Mouse (Mus musculus): ENCODE data around the gene Cmtm8. TPM values are rescaled to one million over a fixed set of nuclear protein-coding genes. Genes with fewer than 3 reads are reported as not detected.

The Cmtm8 gene
- polyA plus RNA-seq, 1 experiment, result 4.2 TPM

GRCm38 (mm10) chr9:114751582-114751981 is 92.4 kb downstream of the Cmtm8 start:
- WGBS, result 78% methylated on average over 3 of the region's 3 CpGs
- no peak for DNase-seq
- Histone ChIP-seq H3K4me3 (replicated peaks; ENCODE audit: insufficient read depth, low read depth, low read length) (no peak overlapping the region), H3K27ac (ENCODE audit: insufficient read depth, low read length) (no peak overlapping the region), H3K27me3 (ENCODE audit: control insufficient read depth, insufficient read depth, low read length) (no peaks in the 10 kb centered on the region), H3K4me1 (ENCODE audit: control insufficient read depth, insufficient read depth, low read length) (0 out of 2 replicates have a peak, but pooled peaks cover 2% of the 10 kb centered on the region)
- TF ChIP-seq POLR2A (IDR thresholded peaks at IDR 0.05; ENCODE audit: borderline replicate concordance, insufficient read depth, low read length) (no peak), CTCF (IDR thresholded peaks at IDR 0.05; ENCODE audit: borderline replicate concordance, insufficient read depth, low read depth, low read length) (no peak)

GRCm38 (mm10) chr9:114747466-114747865 is 96.5 kb downstream of the Cmtm8 start:
- WGBS, result 73% methylated on average over 12 of the region's 12 CpGs
- Histone ChIP-seq H3K27me3 (ENCODE audit: control insufficient read depth, insufficient read depth, low read length) (no peaks in the 10 kb centered on the region), H3K4me3 (replicated peaks; ENCODE audit: insufficient read depth, low read depth, low read length) (no peak overlapping the region), H3K27ac (ENCODE audit: insufficient read depth, low read length) (no peak overlapping the region), H3K4me1 (ENCODE audit: control insufficient read depth, insufficient read depth, low read length) (0 out of 2 replicates have a peak, but pooled peaks cover under 1% of the 10 kb centered on the region)
- TF ChIP-seq CTCF (IDR thresholded peaks at IDR 0.05; ENCODE audit: borderline replicate concordance, insufficient read depth, low read depth, low read length), result no peak
- no peak for TF ChIP-seq POLR2A (IDR thresholded peaks at IDR 0.05; ENCODE audit: borderline replicate concordance, insufficient read depth, low read length)
- DNase-seq, result no peak

GRCm38 (mm10) chr9:114747012-114747411 is 96.9 kb downstream of the Cmtm8 start:
- no peak for DNase-seq
- Histone ChIP-seq H3K4me3 (replicated peaks; ENCODE audit: insufficient read depth, low read depth, low read length) (no peak overlapping the region), H3K27me3 (ENCODE audit: control insufficient read depth, insufficient read depth, low read length) (no peaks in the 10 kb centered on the region), H3K4me1 (ENCODE audit: control insufficient read depth, insufficient read depth, low read length) (no peaks in the 10 kb centered on the region), H3K27ac (ENCODE audit: insufficient read depth, low read length) (no peak overlapping the region)
- TF ChIP-seq CTCF (IDR thresholded peaks at IDR 0.05; ENCODE audit: borderline replicate concordance, insufficient read depth, low read depth, low read length), result no peak
- no peak for TF ChIP-seq POLR2A (IDR thresholded peaks at IDR 0.05; ENCODE audit: borderline replicate concordance, insufficient read depth, low read length)
- 59% methylated on average over 10 of the region's 10 CpGs for WGBS

- WGBS, result 38% methylated on average over 4 of the region's 4 CpGs
- H3K27ac ChIP-seq (ENCODE audit: insufficient read depth, low read length), result no peak overlapping the region
- DNase-seq, result no peak
Observed at GRCm38 (mm10) chr9:114745654-114746053, 98.3 kb downstream of the Cmtm8 start.

GRCm38 (mm10) chr9:114745163-114745562 is 98.8 kb downstream of the Cmtm8 start:
- Histone ChIP-seq H3K4me1 (ENCODE audit: control insufficient read depth, insufficient read depth, low read length) (no peaks in the 10 kb centered on the region), H3K4me3 (replicated peaks; ENCODE audit: insufficient read depth, low read depth, low read length) (no peak overlapping the region), H3K27me3 (ENCODE audit: control insufficient read depth, insufficient read depth, low read length) (no peaks in the 10 kb centered on the region), H3K27ac (ENCODE audit: insufficient read depth, low read length) (no peak overlapping the region)
- 91% methylated on average over 4 of the region's 4 CpGs for WGBS
- TF ChIP-seq CTCF (IDR thresholded peaks at IDR 0.05; ENCODE audit: borderline replicate concordance, insufficient read depth, low read depth, low read length) (no peak), POLR2A (IDR thresholded peaks at IDR 0.05; ENCODE audit: borderline replicate concordance, insufficient read depth, low read length) (no peak)
- DNase-seq, result no peak

More at GRCm38 (mm10) chr9:114745654-114746053, 98.3 kb downstream of the Cmtm8 start:
- TF ChIP-seq CTCF (IDR thresholded peaks at IDR 0.05; ENCODE audit: borderline replicate concordance, insufficient read depth, low read depth, low read length), result no peak
- TF ChIP-seq POLR2A (IDR thresholded peaks at IDR 0.05; ENCODE audit: borderline replicate concordance, insufficient read depth, low read length), result no peak
- H3K4me1 ChIP-seq (ENCODE audit: control insufficient read depth, insufficient read depth, low read length), result no peaks in the 10 kb centered on the region
- H3K4me3 ChIP-seq (replicated peaks; ENCODE audit: insufficient read depth, low read depth, low read length), result no peak overlapping the region
- no peaks in the 10 kb centered on the region for H3K27me3 ChIP-seq (ENCODE audit: control insufficient read depth, insufficient read depth, low read length)

- H3K4me1 ChIP-seq (ENCODE audit: control insufficient read depth, insufficient read depth, low read length), result no peaks in the 10 kb centered on the region
- no peaks in the 10 kb centered on the region for H3K27me3 ChIP-seq (ENCODE audit: control insufficient read depth, insufficient read depth, low read length)
- 81% methylated on average over 2 of the region's 2 CpGs for WGBS
- no peak overlapping the region for H3K4me3 ChIP-seq (replicated peaks; ENCODE audit: insufficient read depth, low read depth, low read length)
- TF ChIP-seq POLR2A (IDR thresholded peaks at IDR 0.05; ENCODE audit: borderline replicate concordance, insufficient read depth, low read length) (no peak), CTCF (IDR thresholded peaks at IDR 0.05; ENCODE audit: borderline replicate concordance, insufficient read depth, low read depth, low read length) (no peak)
- H3K27ac ChIP-seq (ENCODE audit: insufficient read depth, low read length), result no peak overlapping the region
- no peak for DNase-seq
Observed at GRCm38 (mm10) chr9:114742731-114743130, 101.2 kb downstream of the Cmtm8 start.

- no peak for TF ChIP-seq CTCF (IDR thresholded peaks at IDR 0.05; ENCODE audit: borderline replicate concordance, insufficient read depth, low read depth, low read length)
- no peak for TF ChIP-seq POLR2A (IDR thresholded peaks at IDR 0.05; ENCODE audit: borderline replicate concordance, insufficient read depth, low read length)
- Histone ChIP-seq H3K27ac (ENCODE audit: insufficient read depth, low read length) (no peak overlapping the region), H3K27me3 (ENCODE audit: control insufficient read depth, insufficient read depth, low read length) (no peaks in the 10 kb centered on the region), H3K4me3 (replicated peaks; ENCODE audit: insufficient read depth, low read depth, low read length) (no peak overlapping the region), H3K4me1 (ENCODE audit: control insufficient read depth, insufficient read depth, low read length) (no peaks in the 10 kb centered on the region)
- no peak for DNase-seq
- 89% methylated on average over 9 of the region's 9 CpGs for WGBS
Observed at GRCm38 (mm10) chr9:114740336-114740735, 103.6 kb downstream of the Cmtm8 start.

Other genes starting within 250 kb of the Cmtm8 start
- gene Cnot10, start 204.0 kb downstream of the Cmtm8 start, polyA plus RNA-seq (2012; rRNA removed), result 69.7 and 70.9 TPM in 2 replicates
- 64.9 and 67.0 TPM in 2 replicates for gene Dync1li1, start 155.4 kb downstream of the Cmtm8 start, polyA plus RNA-seq (2012; rRNA removed)
- 14.6 and 15.2 TPM in 2 replicates for gene Cmtm6, start 113.0 kb downstream of the Cmtm8 start, polyA plus RNA-seq (2012; rRNA removed)
- 9.4 and 10.5 TPM in 2 replicates for gene Cmtm7, start 62.3 kb downstream of the Cmtm8 start, polyA plus RNA-seq (2012; rRNA removed)
- 46.2 and 46.8 TPM in 2 replicates for gene Gpd1l, start 89.8 kb upstream of the Cmtm8 start, polyA plus RNA-seq (2012; rRNA removed)
- gene Osbpl10, start 134.4 kb upstream of the Cmtm8 start, polyA plus RNA-seq (2012; rRNA removed), result 11.0 and 11.8 TPM in 2 replicates
- 22.3 and 36.4 TPM in 2 replicates for gene Rps27rt, start 138.6 kb upstream of the Cmtm8 start, polyA plus RNA-seq (2012; rRNA removed)

Data from cerebellum, adult 2 months (tissue).